Mouse (Mus musculus) kidney, adult 2 months (tissue): ENCODE measurements around the gene Ppm1f.

Experiments used
- CTCF ChIP-seq: fragments of 200-500 bp; conservative IDR thresholded peaks from 2 replicates; pipeline ENCODE4 v1.5.1; 2011; ENCODE audit warnings: low read depth, mild to moderate bottlenecking, control low read depth, low read length, moderate library complexity, mixed read lengths; ENCODE audit not compliant: insufficient read depth, insufficient read length
- POLR2A ChIP-seq: fragments of 200-500 bp; IDR thresholded peaks from one replicate; pipeline ENCODE4 v1.6.1; 2011; ENCODE audit warnings: low read depth, low read length, control low read depth

DNA sequence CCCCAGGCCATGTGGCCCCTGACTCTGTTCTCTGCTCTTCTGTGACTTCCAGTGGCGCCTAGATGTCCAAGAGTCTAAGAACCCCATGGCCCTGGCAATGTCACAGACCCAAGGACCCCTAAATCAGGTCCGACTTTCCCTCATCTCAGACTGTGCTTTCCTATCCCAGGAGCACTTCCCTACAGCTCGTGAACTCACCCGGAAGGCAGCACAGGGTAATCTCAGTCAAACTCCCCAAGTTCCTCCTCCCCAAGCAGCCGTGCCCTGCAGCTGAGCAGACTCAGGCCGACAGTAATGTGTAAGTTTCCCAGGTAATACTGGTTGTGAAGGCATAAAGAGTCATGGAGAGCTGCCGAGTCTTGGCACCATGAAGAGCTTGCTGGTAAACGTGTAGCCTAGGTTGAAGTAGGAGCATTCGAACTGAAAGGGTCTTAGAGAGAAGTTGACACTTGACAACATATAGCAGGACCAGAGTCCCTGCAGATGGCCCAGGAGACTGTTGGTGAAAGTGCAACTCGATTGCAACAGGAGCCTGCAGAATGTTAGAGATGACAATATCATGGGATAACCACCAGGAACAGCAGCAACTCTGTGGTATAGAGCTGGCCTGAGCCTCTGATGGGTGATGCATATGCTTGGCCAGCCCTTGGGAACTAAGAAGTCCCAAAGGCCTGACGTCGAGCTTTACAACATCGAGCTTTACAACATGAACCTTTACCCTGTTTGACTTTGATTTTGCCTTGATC lies 39.4 kb upstream of the Ppm1f start:
- TF ChIP-seq CTCF: no peak
- no peak for TF ChIP-seq POLR2A
